Mouse (Mus musculus): ENCODE results near the gene Nrxn2. TPM values are rescaled to one million over a fixed set of nuclear protein-coding genes. Genes with fewer than 3 reads are reported as not detected.

Gene Nrxn2
- total and polyA plus RNA-seq, 3 experiments, result 0.20 to 0.71 (median 0.30) TPM

DNA sequence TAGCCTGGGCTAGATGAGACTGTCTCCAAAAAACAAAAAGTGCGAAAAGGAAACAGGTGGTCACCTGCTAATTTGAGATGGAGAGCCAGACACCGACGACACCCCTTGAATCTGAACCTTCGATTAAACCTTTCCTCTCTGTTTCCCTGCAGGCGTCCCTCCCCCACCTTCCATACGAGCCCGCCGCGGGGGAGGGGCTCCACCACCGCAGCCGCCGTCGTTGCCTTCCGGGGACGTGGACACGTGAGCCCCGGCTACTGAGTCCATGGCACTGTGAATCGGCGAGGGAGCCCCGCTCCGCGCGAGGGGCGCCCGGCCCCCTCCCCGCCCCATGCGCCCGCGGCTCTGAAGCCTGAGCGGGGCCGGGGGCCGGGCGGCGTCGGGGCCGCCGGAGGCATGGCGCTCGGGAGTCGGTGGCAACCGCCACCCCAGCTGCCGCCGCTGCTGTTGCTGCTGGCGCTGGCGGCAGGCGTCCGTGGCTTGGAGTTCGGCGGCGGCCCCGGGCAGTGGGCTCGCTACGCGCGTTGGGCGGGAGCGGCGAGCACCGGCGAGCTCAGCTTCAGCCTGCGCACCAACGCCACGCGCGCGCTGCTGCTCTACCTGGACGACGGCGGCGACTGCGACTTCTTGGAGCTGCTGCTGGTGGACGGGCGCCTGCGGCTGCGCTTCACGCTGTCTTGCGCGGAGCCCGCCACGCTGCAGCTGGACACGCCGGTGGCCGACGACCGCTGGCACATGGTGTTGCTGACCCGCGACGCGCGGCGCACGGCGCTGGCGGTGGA lies 9.3 kb downstream of the Nrxn2 start:
- Histone ChIP-seq H3K4me3 (replicated peaks in 1 of 3; ENCODE audit: low read depth in 2 of 3, low read length in 2 of 3, poor library complexity in 1 of 3) (no peak overlapping the region), H3K79me2 (replicated peaks; ENCODE audit: control insufficient read depth, extremely low read depth, insufficient read depth, poor library complexity, severe bottlenecking) (no peaks in the 10 kb centered on the region), H3K4me2 (ENCODE audit: insufficient read depth, low read depth, poor library complexity, severe bottlenecking) (no peak overlapping the region), H3K9ac (ENCODE audit: insufficient read depth, low read depth) (no peak overlapping the region), H3K9me3 (replicated peaks; ENCODE audit: low read length) (peaks cover 10% of the 10 kb centered on the region), H3K36me3 (replicated peaks in 1 of 2; ENCODE audit: control insufficient read depth in 1 of 2, insufficient read depth in 1 of 2, low read length in 1 of 2) (no peaks in the 10 kb centered on the region), H3K4me1 (ENCODE audit: control insufficient read depth in 1 of 2, insufficient read depth in 2 of 2) (peaks cover 0 to 12% of the 10 kb centered on the region in 2 experiments; a peak in 3 of 4 replicates), H3K27ac (ENCODE audit: insufficient read depth, low read depth) (no peak overlapping the region), H3K27me3 (replicated peaks) (peaks cover 32% of the 10 kb centered on the region)
- dilution Hi-C loops (cut with MboI; ENCODE audit: extremely low pct_ligation_motif_present, extremely low pct_unique_long_range_greater_than_20kb, low sequenced_read_pairs) (no loop called here), in situ Hi-C loops (cut with MboI; ENCODE audit: low pct_ligation_motif_present, low pct_unique_long_range_greater_than_20kb, low sequenced_read_pairs) (no loop called here)
- no peak for DNase-seq (ENCODE audit: extremely low read depth)
- TF ChIP-seq MYC (IDR thresholded peaks at IDR 0.05; ENCODE audit: low read depth, low read length) (no peak), TBP (conservative IDR thresholded peaks at IDR 0.05; ENCODE audit: low read depth, low read length) (no peak), ZMIZ1 (IDR thresholded peaks at IDR 0.05; ENCODE audit: low read depth, low read length) (no peak), MAX (IDR thresholded peaks at IDR 0.05; ENCODE audit: low read length) (no peak), UBTF (IDR thresholded peaks at IDR 0.05; ENCODE audit: low read depth, low read length) (no peak), CTCF (conservative IDR thresholded peaks at IDR 0.05 in 1 of 2, IDR thresholded peaks at IDR 0.05 in 1 of 2; ENCODE audit: low read depth in 2 of 2, low read length in 2 of 2) (no peak), NRF1 (IDR thresholded peaks at IDR 0.05; ENCODE audit: low read depth, low read length) (no peak), MAZ (IDR thresholded peaks at IDR 0.05; ENCODE audit: low read depth, low read length) (no peak), HCFC1 (IDR thresholded peaks at IDR 0.05; ENCODE audit: low read depth, low read length) (no peak), IRF4 (IDR thresholded peaks at IDR 0.05; ENCODE audit: low read depth, low read length) (no peak), KAT2A (IDR thresholded peaks at IDR 0.05; ENCODE audit: insufficient replicate concordance, low read length) (no peak), E2F4 (IDR thresholded peaks at IDR 0.05; ENCODE audit: insufficient replicate concordance, low read depth, low read length) (no peak), ELF1 (IDR thresholded peaks at IDR 0.05; ENCODE audit: low read depth, low read length) (no peak), PAX5 (IDR thresholded peaks at IDR 0.05; ENCODE audit: low read length) (no peak), NELFE (IDR thresholded peaks at IDR 0.05; ENCODE audit: low read depth, low read length) (no peak), GABPA (IDR thresholded peaks at IDR 0.05; ENCODE audit: insufficient replicate concordance, low read depth, low read length) (no peak)

DNA sequence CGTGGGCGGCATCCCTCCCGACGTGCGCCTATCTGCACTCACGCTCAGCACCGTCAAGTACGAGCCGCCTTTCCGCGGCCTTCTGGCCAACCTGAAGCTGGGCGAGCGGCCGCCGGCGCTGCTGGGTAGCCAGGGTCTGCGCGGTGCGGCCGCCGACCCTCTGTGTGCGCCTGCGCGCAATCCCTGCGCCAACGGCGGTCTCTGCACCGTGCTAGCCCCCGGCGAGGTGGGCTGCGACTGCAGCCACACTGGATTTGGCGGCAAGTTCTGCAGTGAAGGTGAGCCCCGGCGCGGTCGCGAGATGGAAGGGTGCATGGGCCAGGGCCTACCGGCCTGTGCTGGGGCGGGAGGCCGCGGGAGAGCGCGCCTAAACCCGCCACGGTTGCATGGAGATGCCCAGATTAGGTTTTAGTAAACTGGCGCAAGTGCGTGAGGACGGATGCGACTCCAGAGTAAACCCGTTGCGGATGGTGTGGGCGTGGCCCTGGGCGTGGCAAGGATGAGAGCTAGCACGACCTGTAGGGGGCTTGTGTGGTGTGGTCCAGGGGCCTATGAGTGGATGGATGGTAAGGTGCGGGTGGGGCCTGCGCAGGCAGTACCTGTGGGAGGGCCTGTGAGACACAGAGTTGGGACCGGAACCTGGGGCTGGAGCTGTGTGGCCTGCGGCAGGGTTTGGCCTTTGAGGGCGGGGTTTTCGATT lies 10.1 kb downstream of the Nrxn2 start:
- H3K9ac ChIP-seq (ENCODE audit: insufficient read depth, low read depth), result no peak overlapping the region
- no peak overlapping the region for H3K4me2 ChIP-seq (ENCODE audit: insufficient read depth, low read depth, poor library complexity, severe bottlenecking)
- H3K79me2 ChIP-seq (replicated peaks; ENCODE audit: control insufficient read depth, extremely low read depth, insufficient read depth, poor library complexity, severe bottlenecking), result no peaks in the 10 kb centered on the region
- in situ Hi-C loops (cut with MboI; ENCODE audit: low pct_ligation_motif_present, low pct_unique_long_range_greater_than_20kb, low sequenced_read_pairs) (no loop called here), dilution Hi-C loops (cut with MboI; ENCODE audit: extremely low pct_ligation_motif_present, extremely low pct_unique_long_range_greater_than_20kb, low sequenced_read_pairs) (no loop called here)
- no peak for DNase-seq (ENCODE audit: extremely low read depth)
- peaks cover 10% of the 10 kb centered on the region for H3K9me3 ChIP-seq (replicated peaks; ENCODE audit: low read length)
- H3K36me3 ChIP-seq (replicated peaks in 1 of 2; ENCODE audit: control insufficient read depth in 1 of 2, insufficient read depth in 1 of 2, low read length in 1 of 2), result no peaks in the 10 kb centered on the region
- TF ChIP-seq PAX5 (IDR thresholded peaks at IDR 0.05; ENCODE audit: low read length), result no peak
- peaks cover 24% of the 10 kb centered on the region for H3K27me3 ChIP-seq (replicated peaks)
- H3K27ac ChIP-seq (ENCODE audit: insufficient read depth, low read depth), result no peak overlapping the region
- peaks cover 0 to 12% of the 10 kb centered on the region in 2 experiments; a peak in 3 of 4 replicates for H3K4me1 ChIP-seq (ENCODE audit: control insufficient read depth in 1 of 2, insufficient read depth in 2 of 2)
- no peak overlapping the region for H3K4me3 ChIP-seq (replicated peaks in 1 of 3; ENCODE audit: low read depth in 2 of 3, low read length in 2 of 3, poor library complexity in 1 of 3)

Data from CH12.LX (cell line).